Mouse (Mus musculus): ENCODE results near the gene Prkca. TPM values are rescaled to one million over a fixed set of nuclear protein-coding genes. Genes with fewer than 3 reads are reported as not detected.

Prkca gene
- polyA plus RNA-seq, 1 experiment from 2014 or later: 6.5 TPM

- 89% methylated on average over 8 of the region's 8 CpGs for WGBS
- H3K9ac ChIP-seq (ENCODE audit: low read depth, low read length): no peak overlapping the region
- no peaks in the 10 kb centered on the region for H3K27me3 ChIP-seq (ENCODE audit: control insufficient read depth, insufficient read depth, low read depth, low read length)
- H3K27ac ChIP-seq (ENCODE audit: low read length): no peak overlapping the region
- H3K4me3 ChIP-seq (ENCODE audit: low read depth, low read length): no peak overlapping the region
- H3K4me2 ChIP-seq (ENCODE audit: low read length): no peak overlapping the region
- ATAC-seq: no peak
- H3K9me3 ChIP-seq (replicated peaks; ENCODE audit: control insufficient read depth, low read length, poor library complexity, severe bottlenecking): no peaks in the 10 kb centered on the region
- peaks cover 3% of the 10 kb centered on the region for H3K4me1 ChIP-seq (ENCODE audit: control insufficient read depth, insufficient read depth, low read length)
- H3K36me3 ChIP-seq (ENCODE audit: control insufficient read depth, insufficient read depth, low read length): no peaks in the 10 kb centered on the region
These were observed 114.4 kb downstream of the Prkca start for GRCm38 (mm10) chr11:108229176-108229946.

GRCm38 (mm10) chr11:108228497-108228896 lies 115.2 kb downstream of the Prkca start:
- Histone ChIP-seq H3K4me3 (ENCODE audit: low read depth, low read length) (no peak overlapping the region), H3K4me2 (ENCODE audit: low read length) (no peak overlapping the region), H3K27ac (ENCODE audit: low read length) (no peak overlapping the region), H3K9ac (ENCODE audit: low read depth, low read length) (no peak overlapping the region), H3K4me1 (ENCODE audit: control insufficient read depth, insufficient read depth, low read length) (peaks cover 10% of the 10 kb centered on the region), H3K36me3 (ENCODE audit: control insufficient read depth, insufficient read depth, low read length) (no peaks in the 10 kb centered on the region), H3K9me3 (replicated peaks; ENCODE audit: control insufficient read depth, low read length, poor library complexity, severe bottlenecking) (no peaks in the 10 kb centered on the region), H3K27me3 (ENCODE audit: control insufficient read depth, insufficient read depth, low read depth, low read length) (no peaks in the 10 kb centered on the region)
- 87% methylated on average over 4 of the region's 4 CpGs for WGBS
- no peak for ATAC-seq

GRCm38 (mm10) chr11:108226248-108226647 lies 117.5 kb downstream of the Prkca start:
- ATAC-seq: no peak
- Histone ChIP-seq H3K9ac (ENCODE audit: low read depth, low read length) (no peak overlapping the region), H3K4me2 (ENCODE audit: low read length) (no peak overlapping the region), H3K4me1 (ENCODE audit: control insufficient read depth, insufficient read depth, low read length) (peaks cover 12% of the 10 kb centered on the region), H3K9me3 (replicated peaks; ENCODE audit: control insufficient read depth, low read length, poor library complexity, severe bottlenecking) (no peaks in the 10 kb centered on the region), H3K36me3 (ENCODE audit: control insufficient read depth, insufficient read depth, low read length) (no peaks in the 10 kb centered on the region), H3K27ac (ENCODE audit: low read length) (no peak overlapping the region), H3K27me3 (ENCODE audit: control insufficient read depth, insufficient read depth, low read depth, low read length) (no peaks in the 10 kb centered on the region), H3K4me3 (ENCODE audit: low read depth, low read length) (no peak overlapping the region)
- 72% methylated on average over 5 of the region's 5 CpGs for whole genome bisulfite sequencing

- H3K4me3 ChIP-seq (ENCODE audit: low read depth, low read length): no peak overlapping the region
- H3K9ac ChIP-seq (ENCODE audit: low read depth, low read length): no peak overlapping the region
- no peak overlapping the region for H3K27ac ChIP-seq (ENCODE audit: low read length)
- H3K4me2 ChIP-seq (ENCODE audit: low read length): no peak overlapping the region
- WGBS: 36% methylated on average over 11 of the region's 11 CpGs
- no peak for ATAC-seq
- H3K27me3 ChIP-seq (ENCODE audit: control insufficient read depth, insufficient read depth, low read depth, low read length): no peaks in the 10 kb centered on the region
- H3K9me3 ChIP-seq (replicated peaks; ENCODE audit: control insufficient read depth, low read length, poor library complexity, severe bottlenecking): no peaks in the 10 kb centered on the region
- no peaks in the 10 kb centered on the region for H3K36me3 ChIP-seq (ENCODE audit: control insufficient read depth, insufficient read depth, low read length)
- H3K4me1 ChIP-seq (ENCODE audit: control insufficient read depth, insufficient read depth, low read length): peaks cover 12% of the 10 kb centered on the region
These were observed 119.3 kb downstream of the Prkca start for GRCm38 (mm10) chr11:108224233-108224973.

- Histone ChIP-seq H3K9me3 (replicated peaks; ENCODE audit: control insufficient read depth, low read length, poor library complexity, severe bottlenecking) (no peaks in the 10 kb centered on the region), H3K4me3 (ENCODE audit: low read depth, low read length) (no peak overlapping the region), H3K36me3 (ENCODE audit: control insufficient read depth, insufficient read depth, low read length) (no peaks in the 10 kb centered on the region), H3K27me3 (ENCODE audit: control insufficient read depth, insufficient read depth, low read depth, low read length) (no peaks in the 10 kb centered on the region), H3K27ac (ENCODE audit: low read length) (no peak overlapping the region), H3K4me1 (ENCODE audit: control insufficient read depth, insufficient read depth, low read length) (peaks cover 12% of the 10 kb centered on the region), H3K4me2 (ENCODE audit: low read length) (no peak overlapping the region), H3K9ac (ENCODE audit: low read depth, low read length) (no peak overlapping the region)
- 32% methylated on average over 13 of the region's 13 CpGs for WGBS
- ATAC-seq: no peak
These were observed 120.0 kb downstream of the Prkca start for GRCm38 (mm10) chr11:108223613-108224232.

GRCm38 (mm10) chr11:108223154-108223553 lies 120.6 kb downstream of the Prkca start:
- Histone ChIP-seq H3K27ac (ENCODE audit: low read length) (no peak overlapping the region), H3K4me2 (ENCODE audit: low read length) (no peak overlapping the region), H3K9me3 (replicated peaks; ENCODE audit: control insufficient read depth, low read length, poor library complexity, severe bottlenecking) (no peaks in the 10 kb centered on the region), H3K4me3 (ENCODE audit: low read depth, low read length) (no peak overlapping the region), H3K36me3 (ENCODE audit: control insufficient read depth, insufficient read depth, low read length) (no peaks in the 10 kb centered on the region), H3K27me3 (ENCODE audit: control insufficient read depth, insufficient read depth, low read depth, low read length) (no peaks in the 10 kb centered on the region), H3K4me1 (ENCODE audit: control insufficient read depth, insufficient read depth, low read length) (peaks cover 12% of the 10 kb centered on the region), H3K9ac (ENCODE audit: low read depth, low read length) (no peak overlapping the region)
- 81% methylated on average over 6 of the region's 6 CpGs for WGBS
- ATAC-seq: no peak

- no peaks in the 10 kb centered on the region for H3K27me3 ChIP-seq (ENCODE audit: control insufficient read depth, insufficient read depth, low read depth, low read length)
- H3K9ac ChIP-seq (ENCODE audit: low read depth, low read length): no peak overlapping the region
- WGBS: 83% methylated on average over 8 of the region's 8 CpGs
- no peak overlapping the region for H3K4me2 ChIP-seq (ENCODE audit: low read length)
- no peak for ATAC-seq
- H3K4me1 ChIP-seq (ENCODE audit: control insufficient read depth, insufficient read depth, low read length): peaks cover 12% of the 10 kb centered on the region
- H3K27ac ChIP-seq (ENCODE audit: low read length): no peak overlapping the region
- H3K9me3 ChIP-seq (replicated peaks; ENCODE audit: control insufficient read depth, low read length, poor library complexity, severe bottlenecking): no peaks in the 10 kb centered on the region
- H3K36me3 ChIP-seq (ENCODE audit: control insufficient read depth, insufficient read depth, low read length): no peaks in the 10 kb centered on the region
- H3K4me3 ChIP-seq (ENCODE audit: low read depth, low read length): no peak overlapping the region
These were observed 121.1 kb downstream of the Prkca start for GRCm38 (mm10) chr11:108222616-108223015.

- Histone ChIP-seq H3K27ac (ENCODE audit: low read length) (no peak overlapping the region), H3K4me1 (ENCODE audit: control insufficient read depth, insufficient read depth, low read length) (peaks cover 12% of the 10 kb centered on the region), H3K27me3 (ENCODE audit: control insufficient read depth, insufficient read depth, low read depth, low read length) (no peaks in the 10 kb centered on the region), H3K4me2 (ENCODE audit: low read length) (no peak overlapping the region), H3K9me3 (replicated peaks; ENCODE audit: control insufficient read depth, low read length, poor library complexity, severe bottlenecking) (no peaks in the 10 kb centered on the region), H3K4me3 (ENCODE audit: low read depth, low read length) (no peak overlapping the region), H3K36me3 (ENCODE audit: control insufficient read depth, insufficient read depth, low read length) (no peaks in the 10 kb centered on the region), H3K9ac (ENCODE audit: low read depth, low read length) (no peak overlapping the region)
- ATAC-seq: no peak
- WGBS: 69% methylated on average over 3 of the region's 3 CpGs
These were observed 121.7 kb downstream of the Prkca start for GRCm38 (mm10) chr11:108222026-108222425.

Measured in midbrain, embryonic 16.5 days (tissue).